Mouse (Mus musculus) forebrain, embryonic 11.5 days (tissue): ENCODE results near the gene Cntn4. TPM values are rescaled to one million over a fixed set of nuclear protein-coding genes. Genes with fewer than 3 reads are reported as not detected.

Experiments used
- ATAC-seq: fragments of 200-750 bp; cut with Nextera tagmentation; replicated peaks from 2 replicates; pipeline ENCODE4 v1.8.0; 2017; ENCODE audit warnings: moderate TSS enrichment; ENCODE audit not compliant: low FRiP score
- DNase-seq: peaks from one replicate; pipeline ENCODE4 v3.0.0-alpha.2; 2017; ENCODE audit warnings: low spot score
- H3K27ac ChIP-seq: fragments of 300-500 bp; sonication (generic); 2 replicates; pipeline ENCODE4 v1.5.1; 2014; ENCODE audit warnings: low read depth, low read length
- H3K27me3 ChIP-seq: fragments of 300-500 bp; sonication (generic); 2 replicates; pipeline ENCODE4 v1.6.1; 2014; ENCODE audit warnings: mild to moderate bottlenecking, low read length, mixed read lengths; ENCODE audit not compliant: control insufficient read depth, insufficient read depth
- H3K36me3 ChIP-seq: fragments of 300-500 bp; sonication (generic); 2 replicates; pipeline ENCODE4 v1.6.1; 2014; ENCODE audit warnings: mild to moderate bottlenecking, low read length, moderate library complexity, mixed read lengths; ENCODE audit not compliant: control insufficient read depth, insufficient read depth
- H3K4me1 ChIP-seq: fragments of 300-500 bp; sonication (generic); replicated peaks from 2 replicates; pipeline ENCODE4 v1.6.1; 2014; ENCODE audit warnings: low read length, mixed read lengths; ENCODE audit not compliant: control insufficient read depth, insufficient read depth
- H3K4me2 ChIP-seq: fragments of 300-500 bp; sonication (generic); 2 replicates; pipeline ENCODE4 v1.6.1; 2014; ENCODE audit warnings: low read depth, mild to moderate bottlenecking, low read length, moderate library complexity, mixed read lengths; ENCODE audit not compliant: severe bottlenecking
- H3K4me3 ChIP-seq: fragments of 300-500 bp; sonication (generic); 2 replicates; pipeline ENCODE4 v1.5.1; 2014; ENCODE audit warnings: low read depth, low read length
- H3K9ac ChIP-seq: fragments of 300-500 bp; sonication (generic); 2 replicates; pipeline ENCODE4 v1.6.1; 2014; ENCODE audit warnings: low read length
- H3K9me3 ChIP-seq: fragments of 300-500 bp; sonication (generic); 2 replicates; pipeline ENCODE4 v1.6.1; 2016; ENCODE audit warnings: low read length, mixed read lengths; ENCODE audit not compliant: control insufficient read depth
- WGBS: fragments of 180-500 bp; shearing (Covaris S2); extraction: QIAGEN DNeasy Blood & Tissue Kit; methylation state at CpG from one replicate; pipeline ENCODE4 v1.1.7; 2014; 5-methylcytosine and 5-hydroxymethylcytosine counted together
- polyA plus RNA-seq: library from polyadenylated mRNA; unstranded; fragments of >200 nt; fragmentation: Nextera tagmentation; extraction: Ambion mirVana; gene quantifications from 2 replicates; pipeline ENCODE4 v1.2.1, GENCODE M21; 2014

Gene Cntn4
- polyA plus RNA-seq, 1 experiment from 2014 or later: 1.5 TPM

- H3K4me3 ChIP-seq: no peak overlapping the region
- DNase-seq (no peak), ATAC-seq (no peak)
- H3K9me3 ChIP-seq: no peaks in the 10 kb centered on the region
- no peak overlapping the region for H3K27ac ChIP-seq
- 97% methylated on average over 3 of the region's 3 CpGs for WGBS
- H3K27me3 ChIP-seq: no peaks in the 10 kb centered on the region
- no peaks in the 10 kb centered on the region for H3K4me1 ChIP-seq
- H3K36me3 ChIP-seq: no peaks in the 10 kb centered on the region
- no peak overlapping the region for H3K9ac ChIP-seq
- no peak overlapping the region for H3K4me2 ChIP-seq
Measured at GRCm38 (mm10) chr6:106263396-106263795, 585.9 kb downstream of the Cntn4 start.

- H3K9me3 ChIP-seq: no peaks in the 10 kb centered on the region
- no peak overlapping the region for H3K27ac ChIP-seq
- WGBS: 91% methylated on average over 3 of the region's 3 CpGs
- no peak overlapping the region for H3K4me2 ChIP-seq
- H3K27me3 ChIP-seq: no peaks in the 10 kb centered on the region
- no peak for DNase-seq
- H3K9ac ChIP-seq: no peak overlapping the region
- no peaks in the 10 kb centered on the region for H3K36me3 ChIP-seq
- no peak overlapping the region for H3K4me3 ChIP-seq
- no peaks in the 10 kb centered on the region for H3K4me1 ChIP-seq
- ATAC-seq: no peak
Measured at GRCm38 (mm10) chr6:106265487-106265886, 588.0 kb downstream of the Cntn4 start.

GRCm38 (mm10) chr6:106266304-106266703 lies 588.8 kb downstream of the Cntn4 start:
- Histone ChIP-seq H3K4me3 (no peak overlapping the region), H3K4me1 (no peaks in the 10 kb centered on the region), H3K9me3 (no peaks in the 10 kb centered on the region), H3K4me2 (no peak overlapping the region), H3K27ac (no peak overlapping the region), H3K36me3 (no peaks in the 10 kb centered on the region), H3K9ac (no peak overlapping the region), H3K27me3 (no peaks in the 10 kb centered on the region)
- WGBS: 85% methylated on average over 2 of the region's 2 CpGs
- DNase-seq (no peak), ATAC-seq (no peak)

- H3K4me1 ChIP-seq: no peaks in the 10 kb centered on the region
Measured at GRCm38 (mm10) chr6:106268723-106269122, 591.3 kb downstream of the Cntn4 start.

GRCm38 (mm10) chr6:106277139-106277538 lies 599.7 kb downstream of the Cntn4 start:
- Histone ChIP-seq H3K9me3 (no peaks in the 10 kb centered on the region), H3K4me1 (no peaks in the 10 kb centered on the region), H3K36me3 (no peaks in the 10 kb centered on the region), H3K4me2 (no peak overlapping the region), H3K9ac (no peak overlapping the region), H3K4me3 (no peak overlapping the region), H3K27me3 (no peaks in the 10 kb centered on the region), H3K27ac (no peak overlapping the region)
- ATAC-seq: no peak
- DNase-seq: no peak
- WGBS: 89% methylated on average over 2 of the region's 2 CpGs

More at GRCm38 (mm10) chr6:106268723-106269122, 591.3 kb downstream of the Cntn4 start:
- Histone ChIP-seq H3K4me3 (no peak overlapping the region), H3K4me2 (no peak overlapping the region), H3K36me3 (no peaks in the 10 kb centered on the region), H3K9me3 (no peaks in the 10 kb centered on the region), H3K27ac (no peak overlapping the region), H3K9ac (no peak overlapping the region), H3K27me3 (no peaks in the 10 kb centered on the region)
- DNase-seq: no peak
- no peak for ATAC-seq
- 88% methylated on average over 4 of the region's 4 CpGs for WGBS

- H3K27ac ChIP-seq: no peak overlapping the region
- H3K4me2 ChIP-seq: no peak overlapping the region
- no peaks in the 10 kb centered on the region for H3K27me3 ChIP-seq
- H3K9me3 ChIP-seq: no peaks in the 10 kb centered on the region
- no peaks in the 10 kb centered on the region for H3K4me1 ChIP-seq
- ATAC-seq (no peak), DNase-seq (no peak)
- H3K9ac ChIP-seq: no peak overlapping the region
- H3K4me3 ChIP-seq: no peak overlapping the region
- no peaks in the 10 kb centered on the region for H3K36me3 ChIP-seq
- 93% methylated on average over 6 of the region's 6 CpGs for WGBS
Measured at GRCm38 (mm10) chr6:106281621-106282020, 604.2 kb downstream of the Cntn4 start.

DNA sequence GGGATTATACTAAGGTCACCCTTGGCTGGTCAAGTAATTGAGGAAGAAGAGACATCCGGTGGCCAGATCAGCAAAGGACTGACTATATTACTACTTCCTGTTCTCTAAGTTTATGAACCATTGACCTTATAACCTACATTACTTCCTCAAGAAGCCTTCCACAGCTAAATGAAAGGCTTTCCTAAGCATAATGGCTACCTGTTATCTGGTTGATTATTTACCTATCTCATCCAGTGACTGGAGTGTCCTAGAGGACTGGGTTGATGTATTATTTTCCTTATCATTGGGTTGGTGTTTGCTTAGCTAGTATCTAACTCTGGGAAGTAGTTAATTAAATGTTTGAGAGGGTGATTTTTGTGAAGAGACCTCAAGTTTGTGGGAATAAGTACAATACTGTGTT lies 606.4 kb downstream of the Cntn4 start:
- 81% methylated on average over 1 of the region's 1 CpGs for WGBS

GRCm38 (mm10) chr6:106299451-106299850 lies 622.0 kb downstream of the Cntn4 start:
- no peak for ATAC-seq
- 80% methylated on average over 1 of the region's 1 CpGs for WGBS
- H3K36me3 ChIP-seq: no peaks in the 10 kb centered on the region
- no peak overlapping the region for H3K9ac ChIP-seq
- H3K9me3 ChIP-seq: no peaks in the 10 kb centered on the region
- H3K27ac ChIP-seq: no peak overlapping the region
- H3K4me3 ChIP-seq: no peak overlapping the region
- H3K4me2 ChIP-seq: no peak overlapping the region
- H3K4me1 ChIP-seq: no peaks in the 10 kb centered on the region
- no peaks in the 10 kb centered on the region for H3K27me3 ChIP-seq
- DNase-seq: no peak

More for the DNA sequence above, 606.4 kb downstream of the Cntn4 start:
- Histone ChIP-seq H3K4me3 (no peak overlapping the region), H3K4me1 (no peaks in the 10 kb centered on the region), H3K27me3 (no peaks in the 10 kb centered on the region), H3K36me3 (no peaks in the 10 kb centered on the region), H3K27ac (no peak overlapping the region), H3K4me2 (no peak overlapping the region), H3K9me3 (no peaks in the 10 kb centered on the region), H3K9ac (no peak overlapping the region)
- DNase-seq: no peak
- ATAC-seq: no peak

GRCm38 (mm10) chr6:106300179-106300578 lies 622.7 kb downstream of the Cntn4 start:
- no peaks in the 10 kb centered on the region for H3K9me3 ChIP-seq
- H3K4me1 ChIP-seq: no peaks in the 10 kb centered on the region
- H3K4me2 ChIP-seq: no peak overlapping the region
- 76% methylated on average over 3 of the region's 3 CpGs for WGBS
- no peak for DNase-seq
- H3K36me3 ChIP-seq: no peaks in the 10 kb centered on the region
- no peaks in the 10 kb centered on the region for H3K27me3 ChIP-seq
- H3K4me3 ChIP-seq: no peak overlapping the region
- H3K9ac ChIP-seq: no peak overlapping the region
- no peak overlapping the region for H3K27ac ChIP-seq
- no peak for ATAC-seq
